Mouse (Mus musculus): ENCODE measurements around the gene Psmd4.

Gene Psmd4

DNA sequence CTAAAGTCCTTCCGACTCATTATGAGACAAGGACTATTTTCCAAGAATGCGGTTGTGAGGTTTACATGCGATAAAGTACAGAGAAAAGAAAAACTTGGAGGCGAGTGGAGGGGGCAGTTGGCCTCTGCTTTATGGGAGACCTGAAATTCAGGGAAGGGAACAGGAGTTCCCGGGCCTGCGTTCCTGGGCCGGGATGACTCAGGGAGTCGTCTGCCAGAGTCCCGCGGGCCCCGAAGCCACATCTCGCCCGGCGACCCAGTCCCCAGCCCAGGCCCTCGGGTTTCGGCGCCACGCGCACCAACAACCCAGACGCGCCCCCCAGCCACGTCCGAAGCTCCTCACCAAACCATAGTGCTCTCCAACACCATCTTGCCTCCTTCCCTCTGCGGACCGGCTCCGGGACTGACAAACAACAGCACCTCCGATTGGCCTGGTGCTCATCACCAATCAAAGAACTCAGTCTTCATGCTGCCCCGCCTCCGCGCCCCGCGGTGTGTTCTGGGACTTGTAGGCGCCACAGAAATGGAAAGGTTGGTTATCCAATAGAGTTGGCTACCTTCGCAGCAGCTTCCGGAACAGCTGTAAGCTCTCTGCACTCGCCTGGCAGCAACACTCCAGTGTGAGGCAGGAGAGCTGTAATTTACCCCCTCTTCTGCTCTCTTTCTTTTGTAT, at the start of gene Psmd4:
Gene Psmd4, minus strand, starts transcription at position 449 of the 672 bp plus-strand sequence.
- under 1% methylated on average over 36 of the region's 36 CpGs for WGBS

- 52% methylated on average over 1 of the region's 1 CpGs for WGBS
Observed at GRCm38 (mm10) chr3:95088071-95088470, 45.7 kb upstream of the Psmd4 start.

DNA sequence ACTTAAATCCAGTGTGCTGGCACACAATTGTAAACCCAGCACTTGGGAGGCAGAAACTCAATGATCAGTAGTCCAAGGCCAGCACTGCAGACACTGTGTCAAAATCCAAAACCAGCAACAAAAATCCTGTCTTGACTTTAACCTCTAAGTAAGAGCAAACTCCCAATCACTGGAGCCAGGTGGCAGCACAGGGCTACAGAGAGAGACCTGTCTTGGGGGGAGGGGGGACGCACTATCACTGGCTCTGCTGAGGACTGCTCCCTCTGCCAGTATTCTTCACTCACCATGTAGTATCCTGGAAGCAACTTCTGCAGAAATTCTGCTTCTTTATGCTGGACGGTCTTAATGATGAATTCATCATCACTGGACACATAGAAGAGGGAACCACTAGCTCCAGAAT, 29.2 kb upstream of the Psmd4 start:
- 92% methylated on average over 2 of the region's 2 CpGs for WGBS

- 69% methylated on average over 11 of the region's 11 CpGs for WGBS
Observed at GRCm38 (mm10) chr3:95066570-95066969, 24.2 kb upstream of the Psmd4 start.

GRCm38 (mm10) chr3:95066095-95066494, 23.7 kb upstream of the Psmd4 start:
- WGBS, result 82% methylated on average over 6 of the region's 6 CpGs

GRCm38 (mm10) chr3:95065553-95065952, 23.1 kb upstream of the Psmd4 start:
- 88% methylated on average over 1 of the region's 1 CpGs for WGBS

DNA sequence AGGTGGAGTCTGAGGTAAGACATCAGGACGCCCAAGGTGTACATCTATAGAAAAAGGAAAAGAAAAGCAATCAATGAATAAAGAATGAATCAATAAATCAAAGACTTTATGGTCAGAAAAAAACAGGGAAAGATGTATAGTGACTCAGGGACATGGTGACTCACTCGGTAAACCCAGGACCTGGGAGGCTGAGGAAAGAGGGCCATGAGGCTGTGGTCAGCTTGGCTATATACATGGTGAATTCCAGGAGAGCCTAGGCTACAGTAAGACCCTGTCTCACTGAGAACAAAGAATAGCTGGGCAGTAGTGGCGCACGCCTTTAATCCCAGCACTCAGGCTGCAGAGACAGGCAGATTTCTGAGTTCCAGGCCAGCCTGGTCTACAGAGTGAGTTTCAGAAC, 21.3 kb upstream of the Psmd4 start:
- 96% methylated on average over 4 of the region's 4 CpGs for WGBS

DNA sequence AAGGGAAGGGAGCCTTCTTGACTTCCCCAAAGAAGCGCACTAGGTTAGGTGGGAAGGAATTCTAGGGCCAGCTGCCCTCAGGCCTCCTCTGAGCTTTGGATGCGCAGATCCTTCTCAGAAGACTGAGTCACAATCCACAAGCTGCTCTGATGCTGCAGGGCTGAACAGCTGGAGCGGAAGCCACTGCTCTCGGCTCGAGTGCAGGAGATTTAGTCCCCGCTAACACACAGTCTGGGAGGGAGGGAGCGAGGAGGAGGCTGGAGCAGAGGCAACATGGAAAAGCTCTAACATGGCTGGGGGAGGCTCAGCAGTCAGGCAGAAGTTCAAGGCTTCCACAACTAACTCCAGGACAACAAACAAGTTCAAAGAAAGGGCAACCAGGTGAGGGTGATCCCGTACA, 15.7 kb upstream of the Psmd4 start:
- 57% methylated on average over 8 of the region's 8 CpGs for WGBS

- WGBS, result 81% methylated on average over 7 of the region's 7 CpGs
Observed at GRCm38 (mm10) chr3:95056275-95056674, 13.9 kb upstream of the Psmd4 start.

GRCm38 (mm10) chr3:95054481-95055260, 12.3 kb upstream of the Psmd4 start:
- WGBS, result 31% methylated on average over 10 of the region's 10 CpGs

- WGBS, result 44% methylated on average over 3 of the region's 3 CpGs
Observed at GRCm38 (mm10) chr3:95053701-95054100, 11.3 kb upstream of the Psmd4 start.

- WGBS, result 30% methylated on average over 1 of the region's 1 CpGs
Observed at GRCm38 (mm10) chr3:95052959-95053358, 10.5 kb upstream of the Psmd4 start.

- 67% methylated on average over 3 of the region's 3 CpGs for WGBS
Observed at GRCm38 (mm10) chr3:95047914-95048313, 5.5 kb upstream of the Psmd4 start.

DNA sequence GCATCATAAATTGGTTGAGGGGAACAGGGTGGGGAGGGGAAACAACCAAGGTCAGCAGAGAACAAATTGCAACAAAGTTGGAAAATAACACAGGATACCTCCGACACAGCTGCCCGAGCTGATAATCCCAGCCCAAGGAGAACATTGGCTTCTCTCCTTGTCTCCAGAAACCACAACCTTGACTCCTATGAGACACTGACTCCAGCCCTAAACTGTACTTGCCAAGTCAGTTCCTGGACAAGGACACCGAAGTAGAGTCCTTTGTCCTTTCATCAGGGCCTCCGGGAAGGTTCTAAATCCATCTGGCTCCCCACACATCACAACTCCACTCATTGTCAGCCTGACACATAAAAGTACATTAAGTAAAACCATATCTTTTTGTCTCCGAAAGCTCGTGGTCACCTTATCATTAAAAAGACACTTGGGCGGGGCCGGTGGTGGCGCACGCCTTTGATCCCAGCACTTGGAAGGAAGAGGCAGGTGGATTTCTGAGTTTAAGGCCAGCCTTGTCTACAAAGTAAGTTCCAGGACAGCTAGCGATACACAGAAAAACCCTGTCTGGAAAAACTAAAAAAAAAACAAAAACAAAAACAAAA, 4.1 kb upstream of the Psmd4 start:
- 89% methylated on average over 11 of the region's 11 CpGs for WGBS

DNA sequence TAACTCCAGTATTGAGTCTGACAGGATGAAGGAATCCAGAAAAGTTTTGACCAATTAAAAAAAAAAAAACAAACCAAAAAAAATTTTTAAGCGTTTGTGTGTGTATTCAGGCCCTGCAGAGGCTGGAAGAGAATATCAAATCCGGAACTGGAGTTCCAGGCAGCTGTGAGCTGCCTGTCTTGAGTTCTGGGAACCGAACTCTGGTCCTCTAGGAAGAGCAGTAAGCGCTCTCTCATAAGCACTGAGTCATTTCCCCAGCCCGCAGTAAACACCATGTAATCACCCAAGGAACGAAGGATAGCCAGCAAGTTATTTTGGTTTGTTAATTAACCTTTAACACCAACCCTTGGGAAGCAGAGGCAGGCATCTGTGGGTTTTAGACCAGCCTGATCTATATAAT, 837 bp upstream of the Psmd4 start:
- WGBS, result 72% methylated on average over 6 of the region's 6 CpGs

DNA sequence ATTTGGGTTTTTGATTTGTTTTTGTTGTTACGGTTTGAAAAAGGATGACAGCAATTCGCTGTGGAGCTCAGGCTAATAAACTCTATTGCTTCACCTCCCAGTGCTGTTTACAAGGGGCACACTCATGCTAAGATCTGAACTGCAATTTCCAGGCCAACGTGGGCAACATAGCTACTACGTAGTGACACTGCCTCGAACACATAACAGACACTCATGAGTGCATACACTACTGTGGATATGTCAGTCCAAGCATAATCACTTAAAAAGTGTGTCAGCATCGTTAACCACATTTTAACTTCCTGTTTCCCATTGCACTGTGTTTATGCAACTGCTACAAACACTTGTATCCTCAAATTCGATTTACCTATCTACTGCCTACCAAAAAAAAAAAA, 420 bp upstream of the Psmd4 start:
- 18% methylated on average over 7 of the region's 7 CpGs for WGBS

DNA sequence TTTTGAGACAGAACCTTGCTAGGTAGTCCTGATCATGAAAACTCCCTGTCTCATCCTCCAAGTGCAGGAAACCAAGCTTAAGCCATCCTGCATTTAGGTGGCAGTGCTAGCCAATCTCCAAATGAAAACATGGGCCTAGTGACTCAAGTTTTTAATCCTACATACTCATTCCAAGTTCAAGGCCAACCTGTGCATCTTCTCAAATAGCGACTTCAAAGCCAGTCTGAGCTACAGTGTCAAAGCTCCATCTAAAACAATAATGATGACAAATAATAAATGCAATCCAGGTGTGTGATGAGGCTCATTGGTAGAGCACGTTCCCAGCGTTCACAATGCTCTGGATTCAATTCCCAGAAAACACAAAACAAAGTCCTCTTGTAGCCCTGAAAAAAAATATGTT, 789 bp downstream of the Psmd4 start:
- WGBS, result 13% methylated on average over 3 of the region's 3 CpGs

- WGBS, result 66% methylated on average over 3 of the region's 3 CpGs
Observed at GRCm38 (mm10) chr3:95029953-95030352, 12.5 kb downstream of the Psmd4 start.

DNA sequence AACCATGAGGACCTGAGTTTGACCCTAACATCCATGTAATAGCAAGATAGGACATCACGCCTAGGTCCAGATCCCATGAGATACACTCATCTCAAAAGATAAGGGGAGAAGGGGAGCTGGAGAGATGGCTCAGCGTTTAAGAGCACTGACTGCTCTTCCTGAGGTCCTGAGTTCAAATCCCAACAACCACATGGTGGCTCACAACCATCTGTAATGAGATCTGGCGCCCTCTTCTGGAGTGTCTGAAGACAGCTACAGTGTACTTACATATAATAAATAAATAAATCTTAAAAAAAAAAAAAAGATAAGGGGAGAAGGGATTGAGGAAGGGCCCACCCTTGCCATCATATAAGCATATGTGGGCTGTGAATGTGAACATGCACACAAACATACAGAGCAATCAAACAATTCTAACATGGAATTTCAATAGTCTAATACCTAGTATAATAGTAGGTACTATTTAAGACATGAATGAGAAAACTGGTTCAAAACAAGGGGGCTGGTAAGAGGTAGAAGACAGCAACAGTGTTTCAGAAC, 13.1 kb downstream of the Psmd4 start:
- WGBS, result 77% methylated on average over 3 of the region's 3 CpGs

- 73% methylated on average over 3 of the region's 3 CpGs for WGBS
Observed at GRCm38 (mm10) chr3:95028603-95029002, 13.8 kb downstream of the Psmd4 start.

DNA sequence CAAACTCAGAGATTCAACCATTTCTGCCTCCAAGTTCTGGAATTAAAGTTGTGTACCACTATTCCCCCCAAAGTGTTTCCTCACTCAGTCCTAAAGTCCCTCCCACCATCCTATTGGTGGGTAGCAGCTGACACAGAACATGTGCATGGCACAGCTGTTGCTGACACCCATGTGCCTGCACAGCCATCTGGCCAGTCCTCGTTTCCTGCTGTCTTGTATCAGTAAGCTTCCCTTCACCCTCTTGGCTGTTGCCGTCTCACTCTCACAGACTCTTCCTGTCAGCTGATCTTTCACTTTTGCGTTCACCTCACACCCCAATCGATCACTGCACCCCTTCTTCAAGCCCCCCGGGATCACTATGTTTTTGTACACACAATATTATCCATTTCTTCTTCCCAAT, 14.7 kb downstream of the Psmd4 start:
- 36% methylated on average over 5 of the region's 5 CpGs for WGBS

- 45% methylated on average over 5 of the region's 5 CpGs for WGBS
Observed at GRCm38 (mm10) chr3:95027057-95027645, 15.3 kb downstream of the Psmd4 start.

All from cerebral cortex, adult 2 months (tissue).